12 mouse cellular contexts compared by ENCODE assay signal in the genomic region with DNA sequence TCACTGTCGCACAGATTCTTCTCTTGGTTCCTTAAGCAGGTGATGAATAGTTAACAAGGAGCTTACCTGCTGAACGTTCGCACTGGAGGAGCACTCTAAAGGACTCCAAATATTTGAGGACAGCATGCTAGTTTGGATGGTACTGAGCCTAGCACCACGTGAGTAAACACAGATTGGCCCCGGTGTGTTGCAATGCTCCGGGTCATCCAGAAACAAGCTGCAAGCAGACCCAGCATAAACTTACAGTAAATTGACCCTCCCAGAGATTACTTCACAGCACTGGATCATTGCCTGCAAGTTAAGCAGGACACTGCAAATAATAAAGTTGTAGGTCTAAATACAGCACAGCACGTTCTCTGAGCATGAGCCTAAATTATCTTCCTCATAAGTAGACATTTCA. TPM values are rescaled to one million over a fixed set of nuclear protein-coding genes. Genes with fewer than 3 reads are reported as not detected.
A peak's percentile ranks its signal among the peaks of the same experiment; 100 is the strongest.
DNase-seq lines count a peak whose midpoint lies in the region; ATAC-seq and TF ChIP-seq lines count a peak whose summit lies in the region.
"Had no signal": no experiment of that assay in that cellular context is flagged by ENCODE, and none has a peak within 500 bp of the region (broad histone marks: within the 10 kb centered on the region; RNA-seq: fewer than 3 reads in every experiment).

No protein-coding gene starts in this region.

- in situ Hi-C loops in Patski (cut with MboI; ENCODE audit: low pct_unique_long_range_greater_than_20kb): loop anchor here (10.0 kb wide), 2 partner anchors 45 to 295 kb away; no protein-coding TSS in a partner anchor

- POLR2A ChIA-PET in Patski (lab: Charles Lee): no interaction called here

- no peak overlapping the region for H3K27ac ChIP-seq in midbrain, embryonic 16.5 days (ENCODE audit: low read length)
- H3K27ac ChIP-seq in midbrain, embryonic 13.5 days: no peak overlapping the region

- ATAC-seq in Patski: peak; percentile 36
- no peak for ATAC-seq in midbrain, embryonic 16.5 days
- no peak for ATAC-seq in midbrain, embryonic 13.5 days
- no peak for ATAC-seq in CD4-positive, CD25-positive, alpha-beta regulatory T cell, adult 4 months

- H3K4me1 ChIP-seq in midbrain, embryonic 16.5 days (ENCODE audit: control insufficient read depth, insufficient read depth, low read length): no peaks in the 10 kb centered on the region
- H3K4me1 ChIP-seq in midbrain, embryonic 13.5 days (replicated peaks): no peaks in the 10 kb centered on the region

- CTCF ChIA-PET in Patski (lab: Charles Lee): interaction anchor here (1.1 kb wide), 1 partner anchor 63 kb away, joined by 3 read pairs; no protein-coding TSS in a partner anchor

- H3K4me3 ChIP-seq in midbrain, embryonic 16.5 days (ENCODE audit: low read depth, low read length): no peak overlapping the region
- H3K4me3 ChIP-seq in midbrain, embryonic 13.5 days (replicated peaks): no peak overlapping the region

- no peaks in the 10 kb centered on the region for H3K9me3 ChIP-seq in midbrain, embryonic 16.5 days (replicated peaks; ENCODE audit: control insufficient read depth, low read length, poor library complexity, severe bottlenecking)
- H3K9me3 ChIP-seq in midbrain, embryonic 13.5 days: no peaks in the 10 kb centered on the region

- H3K36me3 ChIP-seq in midbrain, embryonic 16.5 days (ENCODE audit: control insufficient read depth, insufficient read depth, low read length): no peaks in the 10 kb centered on the region
- no peaks in the 10 kb centered on the region for H3K36me3 ChIP-seq in midbrain, embryonic 13.5 days

- 85% methylated on average over 7 of the region's 7 CpGs for WGBS in midbrain, embryonic 16.5 days
- 87% methylated on average over 7 of the region's 7 CpGs for WGBS in midbrain, embryonic 13.5 days

- H3K4me2 ChIP-seq in midbrain, embryonic 16.5 days (ENCODE audit: low read length): no peak overlapping the region
- H3K4me2 ChIP-seq in midbrain, embryonic 13.5 days (replicated peaks): no peak overlapping the region

- H3K9ac ChIP-seq in midbrain, embryonic 16.5 days (ENCODE audit: low read depth, low read length): no peak overlapping the region
- H3K9ac ChIP-seq in midbrain, embryonic 13.5 days (replicated peaks): no peak overlapping the region

- TF ChIP-seq CTCF in Patski (IDR thresholded peaks at IDR 0.05): no peak

- no peaks in the 10 kb centered on the region for H3K27me3 ChIP-seq in Patski
- no peaks in the 10 kb centered on the region; the same call in 1 of the 2 replicates for H3K27me3 ChIP-seq in midbrain, embryonic 16.5 days (ENCODE audit: control insufficient read depth, insufficient read depth, low read depth, low read length)
- peaks cover 3% of the 10 kb centered on the region; the same call in 1 of the 2 replicates for H3K27me3 ChIP-seq in midbrain, embryonic 13.5 days

- peak; percentile 88 for DNase-seq in gastrocnemius, adult 18-20 months (ENCODE audit: low spot score)
- no peak for DNase-seq in gastrocnemius, postnatal 10 days
- DNase-seq in Patski (ENCODE audit: low read depth, low spot score): no peak
- peak; percentile 26 to 42 for DNase-seq in gastrocnemius, adult 8-10 months (ENCODE audit: low spot score in 2 of 2)
- peak; percentile 85 to 91 for DNase-seq in lung, adult 18-20 months
- DNase-seq: thymus, postnatal 4 days had no signal

RNA-seq across cellular contexts. Expression of a gene that starts 4.0 kb away (rescaled TPM):
- not detected for total RNA-seq in gastrocnemius, adult 18-20 months (2021)
- not detected for total RNA-seq in gastrocnemius, postnatal 10 days (2021)
- 5.1 TPM for polyA plus RNA-seq in Patski (2021)
- not detected for total RNA-seq in gastrocnemius, adult 8-10 months (2022)
- 0.31 TPM in 1 of 2 replicates, not detected in the other for polyA plus RNA-seq in midbrain, embryonic 16.5 days (2015; fragmentation: Nextera tagmentation; extraction: Ambion mirVana)
- 0.17 TPM in 1 of 2 replicates, not detected in the other for polyA plus RNA-seq in midbrain, embryonic 13.5 days (2015; fragmentation: Nextera tagmentation; extraction: Ambion mirVana)
- polyA plus RNA-seq in CD4-positive, CD25-positive, alpha-beta regulatory T cell, adult 4 months (2017; shearing (Covaris generic)): not detected
- polyA plus RNA-seq: brain, embryonic 14.5 days had no signal

RNA-seq across cellular contexts. Expression of a gene that starts 9.0 kb away (rescaled TPM):
- total RNA-seq in gastrocnemius, adult 18-20 months (2021): 1 to 10 TPM; 2.7 to 3.0 TPM
- 1 to 10 TPM; 4.9 to 7.0 TPM for total RNA-seq in gastrocnemius, postnatal 10 days (2021)
- 10.3 TPM for polyA plus RNA-seq in Patski (2021)
- total RNA-seq in gastrocnemius, adult 8-10 months (2022): 1 to 10 TPM; 2.5 to 3.7 (median 3.4) TPM
- 14.5 and 15.0 TPM in 2 replicates for polyA plus RNA-seq in midbrain, embryonic 16.5 days (2015; fragmentation: Nextera tagmentation; extraction: Ambion mirVana)
- 19.0 and 19.6 TPM in 2 replicates for polyA plus RNA-seq in midbrain, embryonic 13.5 days (2015; fragmentation: Nextera tagmentation; extraction: Ambion mirVana)
- 10 to 100 TPM; 16.0 to 20.2 TPM for polyA plus RNA-seq in CD4-positive, CD25-positive, alpha-beta regulatory T cell, adult 4 months (2017; shearing (Covaris generic))

RNA-seq across cellular contexts. Expression of a gene that starts 12.9 kb away (rescaled TPM):
- under 1 TPM in 1 of 2 experiments, not detected in 1; 0.09 TPM for total RNA-seq in gastrocnemius, adult 18-20 months (2021)
- not detected for total RNA-seq in gastrocnemius, postnatal 10 days (2021)
- polyA plus RNA-seq in Patski (2021): not detected
- total RNA-seq in gastrocnemius, adult 8-10 months (2022): not detected
- not detected in 2 replicates for polyA plus RNA-seq in midbrain, embryonic 16.5 days (2015; fragmentation: Nextera tagmentation; extraction: Ambion mirVana)
- not detected in 2 replicates for polyA plus RNA-seq in midbrain, embryonic 13.5 days (2015; fragmentation: Nextera tagmentation; extraction: Ambion mirVana)
- not detected for polyA plus RNA-seq in CD4-positive, CD25-positive, alpha-beta regulatory T cell, adult 4 months (2017; shearing (Covaris generic))
- polyA plus RNA-seq: brain, embryonic 14.5 days; forebrain, embryonic 14.5 days; limb, embryonic 14.5 days had no signal

RNA-seq across cellular contexts. Expression of a gene that starts 23.3 kb away (rescaled TPM):
- not detected for total RNA-seq in gastrocnemius, adult 18-20 months (2021)
- total RNA-seq in gastrocnemius, postnatal 10 days (2021): under 1 TPM in 1 of 2 experiments, not detected in 1; 0.70 TPM
- polyA plus RNA-seq in Patski (2021): not detected
- not detected for total RNA-seq in gastrocnemius, adult 8-10 months (2022)
- polyA plus RNA-seq in midbrain, embryonic 16.5 days (2015; fragmentation: Nextera tagmentation; extraction: Ambion mirVana): 0.23 TPM in 1 of 2 replicates, not detected in the other
- polyA plus RNA-seq in midbrain, embryonic 13.5 days (2015; fragmentation: Nextera tagmentation; extraction: Ambion mirVana): not detected in 2 replicates
- polyA plus RNA-seq in CD4-positive, CD25-positive, alpha-beta regulatory T cell, adult 4 months (2017; shearing (Covaris generic)): not detected
- polyA plus RNA-seq: forebrain, embryonic 14.5 days had no signal

RNA-seq across cellular contexts. Expression of a gene that starts 32.1 kb away (rescaled TPM):
- under 1 TPM in 1 of 2 experiments, not detected in 1; 0.40 TPM for total RNA-seq in gastrocnemius, adult 18-20 months (2021)
- not detected for total RNA-seq in gastrocnemius, postnatal 10 days (2021)
- 0.09 TPM for polyA plus RNA-seq in Patski (2021)
- total RNA-seq in gastrocnemius, adult 8-10 months (2022): not detected
- not detected in 2 replicates for polyA plus RNA-seq in midbrain, embryonic 16.5 days (2015; fragmentation: Nextera tagmentation; extraction: Ambion mirVana)
- not detected in 2 replicates for polyA plus RNA-seq in midbrain, embryonic 13.5 days (2015; fragmentation: Nextera tagmentation; extraction: Ambion mirVana)
- not detected for polyA plus RNA-seq in CD4-positive, CD25-positive, alpha-beta regulatory T cell, adult 4 months (2017; shearing (Covaris generic))
- polyA plus RNA-seq: brain, embryonic 14.5 days; forebrain, embryonic 14.5 days had no signal

Comparison
In these comparisons a context has a peak if more than half of its experiments do, and no peak if none do; other contexts are left out.
1. DNase-seq: peak in gastrocnemius, adult 18-20 months (single experiment), gastrocnemius, adult 8-10 months (2 of 2) and lung, adult 18-20 months (2 of 2); none in gastrocnemius, postnatal 10 days (single experiment) and Patski (single experiment).